Mouse (Mus musculus) intestine, postnatal 0 days (tissue): ENCODE data around the gene Rasl11a. TPM values are rescaled to one million over a fixed set of nuclear protein-coding genes. Genes with fewer than 3 reads are reported as not detected.
A peak's percentile ranks its signal among the peaks of the same experiment; 100 is the strongest.
"Not testable (repeated sequence)": the region's sequence is repeated elsewhere in the genome, so short reads cannot be mapped to it uniquely, and the experiment has no call there.

ENCODE experiments used
- ATAC-seq: fragments of 200-750 bp; cut with Nextera tagmentation; 2 replicates; pipeline ENCODE4 v1.8.0; 2017; ENCODE audit warnings: mild to moderate bottlenecking, moderate TSS enrichment, moderate library complexity
- H3K27ac ChIP-seq: fragments of 300-500 bp; sonication (generic); 2 replicates; pipeline ENCODE4 v1.5.1; 2014; ENCODE audit warnings: mild to moderate bottlenecking, low read depth, low read length, moderate library complexity
- H3K27me3 ChIP-seq: fragments of 300-500 bp; sonication (generic); replicated peaks from 2 replicates; pipeline ENCODE4 v1.6.1; 2014; ENCODE audit warnings: low read length, mixed read lengths; ENCODE audit not compliant: control insufficient read depth, insufficient read depth
- H3K36me3 ChIP-seq: fragments of 300-500 bp; sonication (generic); 2 replicates; pipeline ENCODE4 v1.6.1; 2014; ENCODE audit warnings: mild to moderate bottlenecking, moderate library complexity; ENCODE audit not compliant: control insufficient read depth, insufficient read depth
- H3K4me1 ChIP-seq: fragments of 300-500 bp; sonication (generic); replicated peaks from 2 replicates; pipeline ENCODE4 v1.6.1; 2014; ENCODE audit warnings: antibody characterized with exemption, low read length, mixed read lengths; ENCODE audit not compliant: control insufficient read depth, insufficient read depth
- H3K4me2 ChIP-seq: fragments of 300-500 bp; sonication (generic); replicated peaks from 2 replicates; pipeline ENCODE4 v1.6.1; 2014; ENCODE audit warnings: low read depth, mild to moderate bottlenecking, moderate library complexity
- H3K4me3 ChIP-seq: fragments of 300-500 bp; sonication (generic); 2 replicates; pipeline ENCODE4 v1.5.1; 2014; ENCODE audit warnings: low read depth, low read length
- H3K9ac ChIP-seq: fragments of 300-500 bp; sonication (generic); 2 replicates; pipeline ENCODE4 v1.6.1; 2014; ENCODE audit warnings: mild to moderate bottlenecking, low read depth, low read length
- H3K9me3 ChIP-seq: fragments of 300-500 bp; sonication (generic); 2 replicates; pipeline ENCODE4 v1.6.1; 2016; ENCODE audit warnings: mixed run types; ENCODE audit not compliant: control insufficient read depth
- CTCF ChIP-seq: sonication (generic); IDR thresholded peaks from 2 replicates; pipeline ENCODE4 v1.5.1; 2016; ENCODE audit warnings: low read depth, mild to moderate bottlenecking, control low read depth, antibody characterized with exemption, moderate library complexity
- WGBS: fragments of 180-500 bp; shearing (Covaris S2); extraction: QIAGEN DNeasy Blood & Tissue Kit; methylation state at CpG from one replicate; pipeline ENCODE4 v1.1.7; 2014; 5-methylcytosine and 5-hydroxymethylcytosine counted together
- polyA plus RNA-seq: library from polyadenylated mRNA; unstranded; fragments of >200 nt; fragmentation: Nextera tagmentation; extraction: Ambion mirVana; gene quantifications from 2 replicates; pipeline ENCODE4 v1.2.1, GENCODE M21; 2015

Rasl11a gene
- polyA plus RNA-seq, 1 experiment from 2014 or later = 17.6 TPM

GRCm38 (mm10) chr5:146882261-146882660 lies 37.4 kb downstream of the Rasl11a start:
- no peaks in the 10 kb centered on the region for H3K4me1 ChIP-seq
- H3K9me3 ChIP-seq = no peaks in the 10 kb centered on the region
- no peaks in the 10 kb centered on the region for H3K36me3 ChIP-seq
- H3K27ac ChIP-seq = no peak overlapping the region
- no peak overlapping the region for H3K4me2 ChIP-seq
- ATAC-seq = no peak
- H3K27me3 ChIP-seq = no peaks in the 10 kb centered on the region
- H3K4me3 ChIP-seq = no peak overlapping the region
- H3K9ac ChIP-seq = no peak overlapping the region
- 83% methylated on average over 6 of the region's 6 CpGs for WGBS
- TF ChIP-seq CTCF = no peak

GRCm38 (mm10) chr5:146883053-146883452 lies 38.2 kb downstream of the Rasl11a start:
- ATAC-seq = no peak
- Histone ChIP-seq H3K4me3 (no peak overlapping the region), H3K9ac (no peak overlapping the region), H3K27me3 (no peaks in the 10 kb centered on the region), H3K9me3 (no peaks in the 10 kb centered on the region), H3K27ac (no peak overlapping the region), H3K4me1 (no peaks in the 10 kb centered on the region), H3K4me2 (no peak overlapping the region), H3K36me3 (no peaks in the 10 kb centered on the region)
- 75% methylated on average over 7 of the region's 7 CpGs for WGBS
- TF ChIP-seq CTCF = peak; percentile 35

- Histone ChIP-seq H3K9ac (no peak overlapping the region), H3K36me3 (no peaks in the 10 kb centered on the region), H3K4me2 (no peak overlapping the region), H3K27me3 (no peaks in the 10 kb centered on the region), H3K4me3 (no peak overlapping the region), H3K4me1 (no peaks in the 10 kb centered on the region), H3K9me3 (no peaks in the 10 kb centered on the region), H3K27ac (no peak overlapping the region)
- no peak for ATAC-seq
- no peak for TF ChIP-seq CTCF
- WGBS = 79% methylated on average over 15 of the region's 15 CpGs
These were observed 38.8 kb downstream of the Rasl11a start for GRCm38 (mm10) chr5:146883486-146884272.

- no peak overlapping the region for H3K4me3 ChIP-seq
- ATAC-seq = no peak
- H3K27ac ChIP-seq = no peak overlapping the region
- no peaks in the 10 kb centered on the region for H3K27me3 ChIP-seq
- no peaks in the 10 kb centered on the region for H3K36me3 ChIP-seq
- H3K9ac ChIP-seq = no peak overlapping the region
- 23% methylated on average over 14 of the region's 14 CpGs for WGBS
- H3K4me1 ChIP-seq = no peaks in the 10 kb centered on the region
- peak; percentile 78 for TF ChIP-seq CTCF
- H3K4me2 ChIP-seq = no peak overlapping the region
- no peaks in the 10 kb centered on the region for H3K9me3 ChIP-seq
These were observed 46.3 kb downstream of the Rasl11a start for GRCm38 (mm10) chr5:146891127-146891526.

- H3K27ac ChIP-seq = no peak overlapping the region
- WGBS = 68% methylated on average over 4 of the region's 4 CpGs
- H3K4me1 ChIP-seq = no peaks in the 10 kb centered on the region
- H3K27me3 ChIP-seq = no peaks in the 10 kb centered on the region
- no peak overlapping the region for H3K4me3 ChIP-seq
- H3K36me3 ChIP-seq = no peaks in the 10 kb centered on the region
- ATAC-seq = no peak
- no peak overlapping the region for H3K4me2 ChIP-seq
- no peak for TF ChIP-seq CTCF
- no peaks in the 10 kb centered on the region for H3K9me3 ChIP-seq
- no peak overlapping the region for H3K9ac ChIP-seq
These were observed 48.0 kb downstream of the Rasl11a start for GRCm38 (mm10) chr5:146892904-146893303.

GRCm38 (mm10) chr5:146893478-146894182 lies 48.8 kb downstream of the Rasl11a start:
- no peak overlapping the region for H3K4me2 ChIP-seq
- H3K4me1 ChIP-seq = no peaks in the 10 kb centered on the region
- H3K9ac ChIP-seq = no peak overlapping the region
- no peak for ATAC-seq
- no peaks in the 10 kb centered on the region for H3K27me3 ChIP-seq
- TF ChIP-seq CTCF = peak; percentile 54
- H3K4me3 ChIP-seq = no peak overlapping the region
- no peaks in the 10 kb centered on the region for H3K36me3 ChIP-seq
- WGBS = 88% methylated on average over 11 of the region's 11 CpGs
- no peaks in the 10 kb centered on the region for H3K9me3 ChIP-seq
- no peak overlapping the region for H3K27ac ChIP-seq

- H3K9ac ChIP-seq, H3K36me3 ChIP-seq, H3K4me1 ChIP-seq, H3K4me3 ChIP-seq, H3K9me3 ChIP-seq, H3K27ac ChIP-seq, H3K4me2 ChIP-seq, ATAC-seq, H3K27me3 ChIP-seq: not testable (repeated sequence)
- 89% methylated on average over 13 of the region's 16 CpGs for WGBS
These were observed 50.8 kb downstream of the Rasl11a start for GRCm38 (mm10) chr5:146895667-146896066.
